Mouse (Mus musculus) liver, embryonic 14 days (tissue): ENCODE data around the gene Gm3336. TPM values are rescaled to one million over a fixed set of nuclear protein-coding genes. Genes with fewer than 3 reads are reported as not detected.

Source experiments
- polyA plus RNA-seq: library from polyadenylated mRNA; depleted of rRNA; stranded (reverse); fragments of >200 nt; gene quantifications from 2 replicates; pipeline ENCODE4 v1.2.3, GENCODE M21; 2012; rRNA removed

Gm3336 gene
- polyA plus RNA-seq, result 0.08 TPM in 1 of 2 replicates, not detected in the other

GRCm38 (mm10) chr8:70718297-70718696 lies at the start of gene Gm3336:
Gene Gm3336 (plus strand): TSS chr8:70718543.

GRCm38 (mm10) chr8:70673079-70673856 lies 45.1 kb upstream of the Gm3336 start, which contains the start of gene Lsm4:
Gene Lsm4 (plus strand): TSS chr8:70673248.

GRCm38 (mm10) chr8:70698310-70699109 lies 19.8 kb upstream of the Gm3336 start, which contains the start of gene Jund:
Gene Jund (plus strand): TSS chr8:70698949.

GRCm38 (mm10) chr8:70703287-70703686 lies 15.1 kb upstream of the Gm3336 start, which contains the start of gene Iqcn:
Gene Iqcn (plus strand): TSS chr8:70703457.

GRCm38 (mm10) chr8:70723486-70724210 lies 5.3 kb downstream of the Gm3336 start, which contains the start of gene Pde4c:
Gene Pde4c (plus strand): TSS chr8:70723720.

DNA sequence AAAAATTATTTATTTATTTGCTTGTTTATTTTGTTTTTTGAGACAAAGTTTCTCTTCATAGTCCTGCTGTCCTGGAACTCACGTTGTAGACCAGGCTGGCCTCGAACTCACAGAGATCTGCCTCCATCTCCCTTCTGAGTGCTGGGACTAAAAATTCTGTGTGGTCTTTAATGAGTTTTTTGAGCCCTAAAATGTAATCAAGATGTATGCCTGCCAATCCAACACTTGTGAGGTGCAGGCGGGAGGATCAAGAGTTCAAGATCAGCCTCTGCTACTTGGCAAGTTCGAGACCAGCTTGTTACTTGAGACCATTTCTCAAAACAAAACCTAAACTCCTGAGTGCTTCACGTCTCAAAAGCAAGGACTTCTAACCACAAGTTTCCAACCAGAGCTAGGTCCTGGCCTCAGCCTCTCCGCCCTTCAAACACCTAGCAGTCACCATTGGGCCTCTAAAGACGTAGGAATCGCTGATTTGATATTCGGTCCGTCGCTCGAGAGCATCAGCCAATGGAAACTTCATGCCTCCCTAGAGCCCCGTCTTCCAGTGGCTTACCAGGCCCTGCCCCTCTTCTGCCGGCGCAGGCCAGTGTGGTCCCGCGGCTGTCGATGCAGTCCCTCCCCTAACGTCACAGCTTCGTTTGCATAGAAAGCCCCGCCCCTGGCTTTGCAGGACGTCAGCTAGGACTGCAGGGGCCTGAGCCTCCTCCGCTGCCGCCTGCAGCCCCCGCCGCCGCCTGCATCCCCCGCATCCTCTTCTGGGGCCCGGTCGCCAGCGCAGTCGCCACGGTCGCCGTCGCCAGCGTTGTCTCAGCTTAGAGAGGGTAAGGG lies 35.9 kb downstream of the Gm3336 start, which contains the start of gene Rab3a:
Gene Rab3a (plus strand): TSS at position 637 of the 828 bp plus-strand sequence.

DNA sequence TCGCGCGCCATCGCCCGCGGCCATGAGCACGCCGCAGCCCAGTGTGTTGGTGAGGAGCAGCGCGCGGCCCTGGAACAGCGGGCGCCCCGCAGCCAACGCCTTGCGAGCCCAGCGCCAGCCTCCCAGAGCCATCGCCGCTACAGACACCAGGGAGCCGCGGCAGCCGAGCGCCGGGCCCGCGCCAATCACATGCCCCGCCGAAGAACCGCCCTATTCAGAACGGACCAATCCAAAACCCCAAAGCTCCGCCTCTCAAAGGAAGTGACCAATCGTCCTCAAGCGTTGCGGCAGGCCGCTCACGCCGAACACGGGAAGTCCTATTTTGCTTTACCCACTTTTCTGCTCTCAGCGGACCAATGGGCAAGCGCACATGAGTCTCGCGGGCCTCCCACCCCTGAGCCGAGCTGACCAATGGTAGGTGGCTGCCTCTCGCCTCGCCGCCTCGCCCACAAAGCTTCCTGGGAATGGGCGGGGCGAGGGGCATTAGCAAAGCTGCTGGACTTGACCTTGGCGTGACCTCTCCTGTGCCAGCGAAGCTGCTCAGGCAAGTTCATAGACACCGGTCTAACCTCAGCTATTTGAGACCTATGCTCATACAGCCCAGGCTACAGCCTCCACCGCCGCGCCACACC lies 42.5 kb downstream of the Gm3336 start, which contains the start of gene Mpv17l2:
Gene Mpv17l2 (minus strand): TSS at position 172 of the 632 bp plus-strand sequence.

Other genes starting within 250 kb of the Gm3336 start
- 5.5 and 6.0 TPM in 2 replicates for gene Klhl26, start 241.6 kb upstream of the Gm3336 start, polyA plus RNA-seq
- gene Tmem59l, start 231.2 kb upstream of the Gm3336 start, polyA plus RNA-seq, result 0.01 and 0.07 TPM in 2 replicates
- 1.6 and 2.2 TPM in 2 replicates for gene Crlf1, start 225.4 kb upstream of the Gm3336 start, polyA plus RNA-seq
- gene Rex1bd, start 211.8 kb upstream of the Gm3336 start, polyA plus RNA-seq, result 51.3 and 56.0 TPM in 2 replicates
- gene Uba52, start 207.7 kb upstream of the Gm3336 start, polyA plus RNA-seq, result 769 and 923 TPM in 2 replicates
- 133 and 144 TPM in 2 replicates for gene Fkbp8, start 190.8 kb upstream of the Gm3336 start, polyA plus RNA-seq
- gene Kxd1, start 190.6 kb upstream of the Gm3336 start, polyA plus RNA-seq, result 24.3 and 30.5 TPM in 2 replicates
- gene Ell, start 179.1 kb upstream of the Gm3336 start, polyA plus RNA-seq, result 8.4 and 8.6 TPM in 2 replicates
- gene Isyna1, start 124.2 kb upstream of the Gm3336 start, polyA plus RNA-seq, result 53.0 and 63.5 TPM in 2 replicates
- gene Ssbp4, start 109.7 kb upstream of the Gm3336 start, polyA plus RNA-seq, result 34.5 and 34.9 TPM in 2 replicates
- 3.7 and 5.1 TPM in 2 replicates for gene Lrrc25, start 102.4 kb upstream of the Gm3336 start, polyA plus RNA-seq
- gene Gdf15, start 86.1 kb upstream of the Gm3336 start, polyA plus RNA-seq, result 5.7 and 5.9 TPM in 2 replicates
- 7.8 and 8.5 TPM in 2 replicates for gene Pgpep1, start 58.2 kb upstream of the Gm3336 start, polyA plus RNA-seq
- 130 and 135 TPM in 2 replicates for gene Lsm4, start 45.3 kb upstream of the Gm3336 start, polyA plus RNA-seq
- gene Jund, start 19.6 kb upstream of the Gm3336 start, polyA plus RNA-seq, result 26.4 and 29.1 TPM in 2 replicates
- not detected in 2 replicates for gene Iqcn, start 15.1 kb upstream of the Gm3336 start, polyA plus RNA-seq
- 1.2 and 1.6 TPM in 2 replicates for gene Pde4c, start 5.2 kb downstream of the Gm3336 start, polyA plus RNA-seq
- gene Rab3a, start 36.1 kb downstream of the Gm3336 start, polyA plus RNA-seq, result 2.3 and 2.5 TPM in 2 replicates
- gene Mpv17l2, start 42.4 kb downstream of the Gm3336 start, polyA plus RNA-seq, result 21.1 and 28.0 TPM in 2 replicates
- 16.7 and 18.5 TPM in 2 replicates for gene Pik3r2, start 58.2 kb downstream of the Gm3336 start, polyA plus RNA-seq
- gene Mast3, start 86.5 kb downstream of the Gm3336 start, polyA plus RNA-seq, result 9.1 and 12.1 TPM in 2 replicates
- 0.10 and 0.17 TPM in 2 replicates for gene Il12rb1, start 89.9 kb downstream of the Gm3336 start, polyA plus RNA-seq
- gene Arrdc2, start 121.2 kb downstream of the Gm3336 start, polyA plus RNA-seq, result 32.1 and 35.4 TPM in 2 replicates
- gene Kcnn1, start 144.7 kb downstream of the Gm3336 start, polyA plus RNA-seq, result 0.21 and 0.31 TPM in 2 replicates
- gene Ccdc124, start 155.4 kb downstream of the Gm3336 start, polyA plus RNA-seq, result 35.9 and 39.9 TPM in 2 replicates
- gene Slc5a5, start 174.2 kb downstream of the Gm3336 start, polyA plus RNA-seq, result 0.07 and 0.08 TPM in 2 replicates
- 2,572 and 2,942 TPM in 2 replicates for gene Rpl18a, start 178.9 kb downstream of the Gm3336 start, polyA plus RNA-seq
- 10.3 and 10.8 TPM in 2 replicates for gene Map1s, start 187.4 kb downstream of the Gm3336 start, polyA plus RNA-seq